29 mouse cellular contexts compared by ENCODE assay signal in the genomic region with DNA sequence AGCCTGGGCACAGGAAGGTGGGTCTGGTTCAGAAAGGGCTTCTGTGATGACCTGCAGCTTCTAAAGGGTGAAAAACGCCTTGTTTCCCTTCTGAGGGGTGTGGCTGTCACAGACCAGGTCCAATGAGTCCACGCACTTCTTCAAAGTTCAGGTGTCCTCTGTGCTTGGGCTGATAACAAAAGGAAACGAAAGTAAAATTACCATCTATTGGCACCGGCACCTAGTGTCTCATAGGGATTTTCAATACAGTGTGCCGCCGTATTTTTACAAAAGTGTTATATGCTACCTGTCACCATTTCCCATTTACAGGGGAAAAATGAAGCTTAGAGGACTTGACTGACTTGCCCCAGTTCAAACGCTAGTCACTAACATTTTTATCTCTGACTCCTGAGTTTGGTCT.
DNase-seq lines count a peak whose midpoint lies in the region; ATAC-seq lines count a peak whose summit lies in the region.
"Had no signal": no experiment of that assay in that cellular context is flagged by ENCODE, and none has a peak within 500 bp of the region (broad histone marks: within the 10 kb centered on the region; RNA-seq: fewer than 3 reads in every experiment).

No protein-coding gene starts in this region.

- H3K4me3 ChIP-seq in forebrain, embryonic 12.5 days (replicated peaks) = no peak overlapping the region
- H3K4me3 ChIP-seq: forebrain, embryonic 10.5 days; gastrocnemius, adult 2 months; heart, adult 2 months; heart, embryonic 10.5 days; heart, embryonic 13.5 days; intestine, embryonic 15.5 days had no signal

- H3K27ac ChIP-seq in forebrain, embryonic 12.5 days = no peak overlapping the region
- H3K27ac ChIP-seq: forebrain, embryonic 10.5 days; gastrocnemius, adult 2 months; heart, adult 2 months; heart, embryonic 10.5 days; heart, embryonic 13.5 days; hindbrain, embryonic 14.5 days; hindbrain, postnatal 0 days; intestine, embryonic 15.5 days had no signal

- H3K36me3 ChIP-seq in forebrain, embryonic 12.5 days (replicated peaks) = no peaks in the 10 kb centered on the region
- H3K36me3 ChIP-seq: forebrain, embryonic 10.5 days; G1E; heart, embryonic 10.5 days; heart, embryonic 13.5 days; intestine, embryonic 15.5 days had no signal

- H3K27me3 ChIP-seq in forebrain, embryonic 12.5 days = no peaks in the 10 kb centered on the region; the same call in 1 of the 2 replicates
- H3K27me3 ChIP-seq: heart, embryonic 13.5 days; intestine, embryonic 15.5 days; Patski had no signal

- no peak overlapping the region for H3K4me2 ChIP-seq in forebrain, embryonic 12.5 days
- H3K4me2 ChIP-seq: heart, embryonic 13.5 days; hindbrain, embryonic 14.5 days; intestine, embryonic 15.5 days had no signal

- peaks cover 11% of the 10 kb centered on the region for H3K4me1 ChIP-seq in forebrain, embryonic 12.5 days
- H3K4me1 ChIP-seq: intestine, embryonic 15.5 days had no signal

- no peak overlapping the region for H3K9ac ChIP-seq in forebrain, embryonic 12.5 days
- H3K9ac ChIP-seq: forebrain, postnatal 0 days; heart, embryonic 13.5 days; hindbrain, embryonic 14.5 days; intestine, embryonic 15.5 days had no signal

- no peaks in the 10 kb centered on the region for H3K9me3 ChIP-seq in forebrain, embryonic 12.5 days
- H3K9me3 ChIP-seq: forebrain, embryonic 10.5 days; G1E; heart, embryonic 10.5 days; heart, embryonic 13.5 days; intestine, embryonic 15.5 days had no signal

- peak; percentile 76 for DNase-seq in heart, adult 11 months
- no peak for DNase-seq in heart, adult 18-20 months
- peak; percentile 11 for DNase-seq in induced T-regulatory cell, adult 2 months (ENCODE audit: low read depth)
- DNase-seq in thymus, postnatal 36 days = no peak
- DNase-seq: adrenal gland, adult 2 months; adrenal gland, postnatal 14 days; B cell, adult 2 months; cerebellum, adult 11 months; cerebellum, adult 2 months; cerebellum, adult 9-11 months; cerebellum, postnatal 25 days; forebrain, postnatal 0 days; gastrocnemius, adult 2 months; gastrocnemius, postnatal 14 days; heart, adult 2 months; heart, postnatal 14 days; heart, postnatal 4 days; kidney, adult 11 months had no signal

- ATAC-seq in CD4-positive, CD25-positive, alpha-beta regulatory T cell, adult 4 months = peak; percentile 73
- no peak for ATAC-seq in forebrain, embryonic 12.5 days (ENCODE audit: low FRiP score)
- ATAC-seq: forebrain, embryonic 14.5 days; forebrain, postnatal 0 days; hindbrain, postnatal 0 days; intestine, embryonic 15.5 days; Patski had no signal

- 88% methylated on average over 7 of the region's 7 CpGs for WGBS in forebrain, embryonic 12.5 days

Comparison
In these comparisons a context has a peak if more than half of its experiments do, and no peak if none do; other contexts are left out.
1. DNase-seq: peak in heart, adult 11 months (single experiment) and induced T-regulatory cell, adult 2 months (single experiment); none in heart, adult 18-20 months (0 of 2) and thymus, postnatal 36 days (0 of 2).